In the genomic region with DNA sequence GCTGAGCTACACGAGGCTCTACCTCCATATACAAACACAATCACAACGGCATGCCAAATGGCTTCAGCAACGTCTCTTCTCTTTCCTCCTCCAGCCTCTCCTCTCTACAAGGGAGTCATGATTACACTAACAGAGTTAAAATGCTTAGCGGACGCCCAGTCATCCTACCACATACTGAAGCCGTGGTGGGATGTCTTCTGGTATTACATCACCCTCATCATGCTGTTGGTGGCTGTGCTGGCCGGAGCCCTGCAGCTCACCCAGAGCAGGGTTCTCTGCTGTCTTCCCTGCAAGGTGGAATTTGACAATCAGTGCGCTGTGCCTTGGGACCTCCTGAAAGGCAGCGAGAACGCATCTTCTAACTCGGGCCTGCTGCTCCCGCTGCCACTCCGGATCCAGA, we compare ENCODE assay signal across 22 mouse cellular contexts.
"Had no signal": no experiment of that assay in that cellular context is flagged by ENCODE, and none has a peak within 500 bp of the region (broad histone marks: within the 10 kb centered on the region; RNA-seq: fewer than 3 reads in every experiment).

No protein-coding gene starts in this region.

- H3K27ac ChIP-seq: gastrocnemius, adult 2 months; heart, adult 2 months; heart, embryonic 13.5 days; heart, embryonic 15.5 days; hindbrain, embryonic 13.5 days; hindbrain, embryonic 15.5 days; hindbrain, postnatal 0 days; layer of hippocampus, adult 2 months; limb, embryonic 13.5 days; limb, embryonic 15.5 days; liver, embryonic 12.5 days had no signal

- H3K9me3 ChIP-seq: heart, embryonic 13.5 days; heart, embryonic 15.5 days; hindbrain, embryonic 13.5 days; hindbrain, embryonic 15.5 days; limb, embryonic 13.5 days; limb, embryonic 15.5 days; liver, embryonic 12.5 days had no signal

- H3K9ac ChIP-seq: heart, embryonic 13.5 days; heart, embryonic 15.5 days; hindbrain, embryonic 13.5 days; hindbrain, embryonic 15.5 days; limb, embryonic 13.5 days; limb, embryonic 15.5 days; liver, embryonic 12.5 days had no signal

- ATAC-seq: hindbrain, postnatal 0 days; intestine, postnatal 0 days; liver, embryonic 12.5 days had no signal

- H3K4me3 ChIP-seq: gastrocnemius, adult 2 months; heart, adult 2 months; heart, embryonic 13.5 days; heart, embryonic 15.5 days; hindbrain, embryonic 13.5 days; hindbrain, embryonic 15.5 days; layer of hippocampus, adult 2 months; limb, embryonic 13.5 days; limb, embryonic 15.5 days; liver, embryonic 12.5 days had no signal

- DNase-seq: gastrocnemius, adult 2 months; gastrocnemius, postnatal 10 days; gastrocnemius, postnatal 25 days; heart, adult 2 months; heart, postnatal 14 days; heart, postnatal 36 days; kidney, adult 18-20 months; kidney, adult 8-10 months; kidney, postnatal 10 days; kidney, postnatal 4 days; left cerebral cortex, postnatal 4 days had no signal

- H3K27me3 ChIP-seq: heart, embryonic 13.5 days; heart, embryonic 15.5 days; hindbrain, embryonic 13.5 days; hindbrain, embryonic 15.5 days; limb, embryonic 13.5 days; limb, embryonic 15.5 days; liver, embryonic 12.5 days had no signal

- H3K4me1 ChIP-seq: heart, embryonic 13.5 days; heart, embryonic 15.5 days; limb, embryonic 13.5 days; limb, embryonic 15.5 days; liver, embryonic 12.5 days had no signal

- H3K4me2 ChIP-seq: heart, embryonic 11.5 days; heart, embryonic 13.5 days; heart, embryonic 15.5 days; hindbrain, embryonic 13.5 days; hindbrain, embryonic 15.5 days; limb, embryonic 13.5 days; limb, embryonic 15.5 days; liver, embryonic 12.5 days had no signal
